Comparison of ENCODE assay signal across 15 mouse cellular contexts in the genomic region with DNA sequence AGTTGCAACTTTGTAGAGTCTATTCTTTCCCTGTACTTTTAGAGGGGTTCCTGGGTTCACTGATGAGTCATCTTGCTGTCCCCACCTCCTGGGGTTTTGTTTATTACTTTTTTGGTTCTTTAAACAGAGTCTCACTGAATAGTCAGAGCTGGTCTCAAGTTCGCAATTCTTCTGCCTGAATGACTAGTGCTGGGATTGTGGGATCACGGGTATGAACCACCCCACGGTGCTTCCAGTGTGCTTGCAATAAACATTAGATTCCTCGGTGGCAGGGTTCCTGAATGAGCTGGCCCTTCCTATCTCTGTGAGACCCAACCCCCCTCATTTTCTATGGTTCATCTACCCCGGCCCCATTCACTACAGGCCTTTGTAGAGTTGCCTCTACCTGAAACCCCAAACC. TPM values are rescaled to one million over a fixed set of nuclear protein-coding genes. Genes with fewer than 3 reads are reported as not detected.
A peak's percentile ranks its signal among the peaks of the same experiment; 100 is the strongest.
DNase-seq lines count a peak whose midpoint lies in the region; ATAC-seq and TF ChIP-seq lines count a peak whose summit lies in the region.
"Had no signal": no experiment of that assay in that cellular context is flagged by ENCODE, and none has a peak within 500 bp of the region (broad histone marks: within the 10 kb centered on the region; RNA-seq: fewer than 3 reads in every experiment).

No protein-coding gene starts in this region.

- peaks cover 15% of the 10 kb centered on the region for H3K4me1 ChIP-seq in cerebellum, adult 2 months (ENCODE audit: control insufficient read depth, insufficient read depth, low read length)
- H3K4me1 ChIP-seq in heart, embryonic 11.5 days (ENCODE audit: control insufficient read depth, insufficient read depth, low read length) = peaks cover 7% of the 10 kb centered on the region; the same call in 1 of the 2 replicates
- H3K4me1 ChIP-seq in brown adipose tissue, adult 24 weeks (ENCODE audit: control insufficient read depth, insufficient read depth, insufficient read length, low read length) = no peaks in the 10 kb centered on the region

- no peak overlapping the region for H3K4me2 ChIP-seq in heart, embryonic 11.5 days

- peaks cover 21% of the 10 kb centered on the region for H3K36me3 ChIP-seq in heart, embryonic 11.5 days (ENCODE audit: control insufficient read depth, insufficient read depth, low read length)

- H3K9ac ChIP-seq in heart, embryonic 11.5 days (ENCODE audit: low read depth, low read length) = no peak overlapping the region
- H3K9ac ChIP-seq: forebrain, embryonic 12.5 days; neural tube, embryonic 15.5 days had no signal

- no peak for TF ChIP-seq POLR2A in cerebellum, adult 2 months (IDR thresholded peaks at IDR 0.05; ENCODE audit: borderline replicate concordance, insufficient read depth, low read length)

- intact Hi-C loops in left cerebral cortex, postnatal 36 days (cut with DNase I) = loop anchor here (5.0 kb wide), 1 partner anchor 79 kb away; no protein-coding TSS in a partner anchor

- H3K27me3 ChIP-seq in cerebellum, adult 2 months (ENCODE audit: control insufficient read depth, insufficient read depth, low read length) = no peaks in the 10 kb centered on the region
- H3K27me3 ChIP-seq in heart, embryonic 11.5 days (ENCODE audit: control insufficient read depth, insufficient read depth, low read length) = no peaks in the 10 kb centered on the region
- H3K27me3 ChIP-seq: limb, embryonic 13.5 days; lung, embryonic 15.5 days; megakaryocyte, embryonic 14.5 days; neural tube, embryonic 15.5 days had no signal

- no peak overlapping the region for H3K27ac ChIP-seq in cerebellum, adult 2 months (ENCODE audit: insufficient read depth, low read length)
- peak overlapping the region; percentile 59 for H3K27ac ChIP-seq in heart, embryonic 11.5 days (ENCODE audit: low read depth, low read length)
- peak overlapping the region; percentile 96 for H3K27ac ChIP-seq in brown adipose tissue, adult 24 weeks (replicated peaks; ENCODE audit: low read depth, low read length)
- H3K27ac ChIP-seq: forebrain, embryonic 12.5 days had no signal

- 21% methylated on average over 5 of the region's 5 CpGs for WGBS in cerebellum, adult 2 months
- 32% methylated on average over 5 of the region's 5 CpGs for WGBS in heart, embryonic 11.5 days (ENCODE audit: insufficient replicate concordance)

- no peak for TF ChIP-seq CTCF in cerebellum, adult 2 months (IDR thresholded peaks at IDR 0.05; ENCODE audit: borderline replicate concordance, insufficient read depth, low read depth, low read length)

- no peak overlapping the region for H3K4me3 ChIP-seq in cerebellum, adult 2 months (replicated peaks; ENCODE audit: insufficient read depth, low read depth, low read length)
- H3K4me3 ChIP-seq in heart, embryonic 11.5 days (ENCODE audit: low read depth, low read length) = no peak overlapping the region
- no peak overlapping the region for H3K4me3 ChIP-seq in brown adipose tissue, adult 24 weeks (ENCODE audit: insufficient read depth, low read depth, low read length)

- H3K9me3 ChIP-seq in heart, embryonic 11.5 days (replicated peaks; ENCODE audit: control insufficient read depth, low read length) = no peaks in the 10 kb centered on the region
- H3K9me3 ChIP-seq: forebrain, embryonic 12.5 days; limb, embryonic 13.5 days; lung, embryonic 15.5 days; megakaryocyte, embryonic 14.5 days; neural tube, embryonic 15.5 days had no signal

- DNase-seq in cerebellum, adult 2 months = peak; percentile 22 to 30
- DNase-seq in cerebellum, postnatal 10 days = no peak
- no peak for DNase-seq in heart, postnatal 4 days
- peak; percentile 10 for DNase-seq in left cerebral cortex, postnatal 36 days (ENCODE audit: low spot score in 2 of 2)
- no peak for DNase-seq in left cerebral cortex, adult 18-20 months (ENCODE audit: low spot score in 2 of 2)
- DNase-seq in spleen, postnatal 4 days (ENCODE audit: low spot score in 2 of 2) = no peak
- DNase-seq: thymus, adult 2 months had no signal

- ATAC-seq in heart, embryonic 11.5 days (replicated peaks; ENCODE audit: insufficient number of reproducible peaks, low FRiP score, low TSS enrichment) = no peak

RNA-seq across cellular contexts. Expression of a gene that starts 25.6 kb away (rescaled TPM):
- 122 TPM in 2 replicates for polyA plus RNA-seq in cerebellum, adult 2 months (2012; rRNA removed)
- polyA plus RNA-seq in heart, embryonic 11.5 days (2014; fragmentation: Nextera tagmentation; extraction: Ambion mirVana) = 131 and 155 TPM in 2 replicates
- 100 to 1,000 TPM; 226 TPM for total RNA-seq in heart, postnatal 4 days (2021)
- total RNA-seq in left cerebral cortex, postnatal 36 days (2021) = 100 to 1,000 TPM; 134 to 159 TPM
- 100 to 1,000 TPM; 132 to 156 TPM for total RNA-seq in left cerebral cortex, adult 18-20 months (2021)
- 65.6 and 120 TPM in 2 replicates for polyA plus RNA-seq in brown adipose tissue, adult 24 weeks (2012; ENCODE audit: insufficient read depth, insufficient read length, missing spikeins)

RNA-seq across cellular contexts. Expression of a gene that starts 28.0 kb away (rescaled TPM):
- polyA plus RNA-seq in cerebellum, adult 2 months (2012; rRNA removed) = 274 and 283 TPM in 2 replicates
- polyA plus RNA-seq in heart, embryonic 11.5 days (2014; fragmentation: Nextera tagmentation; extraction: Ambion mirVana) = 37.0 and 44.6 TPM in 2 replicates
- total RNA-seq in heart, postnatal 4 days (2021) = 100 to 1,000 TPM; 182 to 197 TPM
- 100 to 1,000 TPM; 288 TPM for total RNA-seq in left cerebral cortex, postnatal 36 days (2021)
- total RNA-seq in left cerebral cortex, adult 18-20 months (2021) = 100 to 1,000 TPM; 251 to 254 TPM
- 27.0 and 28.4 TPM in 2 replicates for polyA plus RNA-seq in brown adipose tissue, adult 24 weeks (2012; ENCODE audit: insufficient read depth, insufficient read length, missing spikeins)

RNA-seq across cellular contexts. Expression of a gene that starts 34.0 kb away (rescaled TPM):
- 175 TPM in 2 replicates for polyA plus RNA-seq in cerebellum, adult 2 months (2012; rRNA removed)
- polyA plus RNA-seq in heart, embryonic 11.5 days (2014; fragmentation: Nextera tagmentation; extraction: Ambion mirVana) = 11.0 and 28.0 TPM in 2 replicates
- 10 to 100 TPM; 50.7 to 54.3 TPM for total RNA-seq in heart, postnatal 4 days (2021)
- 10 to 100 TPM; 75.7 to 90.0 TPM for total RNA-seq in left cerebral cortex, postnatal 36 days (2021)
- 10 to 100 TPM; 84.5 to 87.3 TPM for total RNA-seq in left cerebral cortex, adult 18-20 months (2021)
- polyA plus RNA-seq in brown adipose tissue, adult 24 weeks (2012; ENCODE audit: insufficient read depth, insufficient read length, missing spikeins) = 73.3 and 97.6 TPM in 2 replicates

RNA-seq across cellular contexts. Expression of a gene that starts 58.4 kb away (rescaled TPM):
- polyA plus RNA-seq in cerebellum, adult 2 months (2012; rRNA removed) = 0.93 and 2.0 TPM in 2 replicates
- polyA plus RNA-seq in heart, embryonic 11.5 days (2014; fragmentation: Nextera tagmentation; extraction: Ambion mirVana) = 2.0 and 3.0 TPM in 2 replicates
- 1 to 10 TPM; 2.3 to 3.1 TPM for total RNA-seq in heart, postnatal 4 days (2021)
- 1 to 10 TPM; 1.6 to 1.7 TPM for total RNA-seq in left cerebral cortex, postnatal 36 days (2021)
- total RNA-seq in left cerebral cortex, adult 18-20 months (2021) = 1 to 10 TPM; 1.7 to 2.8 TPM
- not detected in 2 replicates for polyA plus RNA-seq in brown adipose tissue, adult 24 weeks (2012; ENCODE audit: insufficient read depth, insufficient read length, missing spikeins)
- total RNA-seq: granulocyte monocyte progenitor cell, adult 5-6 weeks had no signal

Comparison
In these comparisons a context has a peak if more than half of its experiments do, and no peak if none do; other contexts are left out.
1. DNase-seq: peak in cerebellum, adult 2 months (2 of 2) and left cerebral cortex, postnatal 36 days (2 of 2); none in cerebellum, postnatal 10 days (0 of 2), heart, postnatal 4 days (single experiment), left cerebral cortex, adult 18-20 months (0 of 2) and spleen, postnatal 4 days (0 of 2).